Mouse (Mus musculus) ES-Bruce4 (cell line): Measurements from ENCODE around the gene Gpm6b.

Experiments used
- CTCF ChIP-seq: IDR thresholded peaks from one replicate; pipeline ENCODE4 v1.8.1; 2011; ENCODE audit warnings: low read depth, low read length
- POLR2A ChIP-seq: IDR thresholded peaks from one replicate; pipeline ENCODE4 v1.8.1; 2011; ENCODE audit warnings: low read length; ENCODE audit not compliant: insufficient read depth

- TF ChIP-seq POLR2A (no peak), CTCF (no peak)
Measured at GRCm38 (mm10) chrX:166378652-166379051, 139.9 kb downstream of the Gpm6b start.
